Mouse (Mus musculus) heart, embryonic 12.5 days (tissue): ENCODE measurements around the gene Ankrd6. TPM values are rescaled to one million over a fixed set of nuclear protein-coding genes. Genes with fewer than 3 reads are reported as not detected.

Source experiments
- ATAC-seq: fragments of 200-750 bp; cut with Nextera tagmentation; 2 replicates; pipeline ENCODE4 v1.8.0; 2017; ENCODE audit warnings: moderate TSS enrichment, moderate library complexity; ENCODE audit not compliant: insufficient number of reproducible peaks, low FRiP score
- H3K27ac ChIP-seq: fragments of 300-500 bp; sonication (generic); 2 replicates; pipeline ENCODE4 v1.5.1; 2016; ENCODE audit warnings: mild to moderate bottlenecking, moderate library complexity; ENCODE audit not compliant: poor library complexity, severe bottlenecking
- H3K27me3 ChIP-seq: fragments of 300-500 bp; sonication (generic); replicated peaks from 2 replicates; pipeline ENCODE4 v1.6.1; 2016; ENCODE audit warnings: mild to moderate bottlenecking, moderate library complexity
- H3K36me3 ChIP-seq: fragments of 300-500 bp; sonication (generic); 2 replicates; pipeline ENCODE4 v1.6.1; 2016; ENCODE audit warnings: mild to moderate bottlenecking, moderate library complexity
- H3K4me1 ChIP-seq: fragments of 300-500 bp; sonication (generic); replicated peaks from 2 replicates; pipeline ENCODE4 v1.6.1; 2016; ENCODE audit warnings: mild to moderate bottlenecking
- H3K4me2 ChIP-seq: fragments of 300-500 bp; sonication (generic); 2 replicates; pipeline ENCODE4 v1.6.1; 2016; ENCODE audit warnings: mild to moderate bottlenecking, moderate library complexity
- H3K4me3 ChIP-seq: fragments of 300-500 bp; sonication (generic); 2 replicates; pipeline ENCODE4 v1.5.1; 2016; ENCODE audit warnings: mild to moderate bottlenecking
- H3K9ac ChIP-seq: fragments of 300-500 bp; sonication (generic); 2 replicates; pipeline ENCODE4 v1.6.1; 2016; ENCODE audit warnings: mild to moderate bottlenecking, moderate library complexity
- H3K9me3 ChIP-seq: fragments of 300-500 bp; sonication (generic); replicated peaks from 2 replicates; pipeline ENCODE4 v1.6.1; 2016; ENCODE audit warnings: mild to moderate bottlenecking, moderate library complexity
- WGBS: fragments of 180-500 bp; shearing (Covaris S2); methylation state at CpG from one replicate; pipeline ENCODE4 v1.1.7; 2016; 5-methylcytosine and 5-hydroxymethylcytosine counted together
- polyA plus RNA-seq: library from polyadenylated mRNA; unstranded; fragments of >200 nt; fragmentation: Nextera tagmentation; extraction: Ambion mirVana; gene quantifications from 2 replicates; pipeline ENCODE4 v1.2.1, GENCODE M21; 2016

Ankrd6 gene
- polyA plus RNA-seq, 1 experiment from 2014 or later: 7.7 TPM

DNA sequence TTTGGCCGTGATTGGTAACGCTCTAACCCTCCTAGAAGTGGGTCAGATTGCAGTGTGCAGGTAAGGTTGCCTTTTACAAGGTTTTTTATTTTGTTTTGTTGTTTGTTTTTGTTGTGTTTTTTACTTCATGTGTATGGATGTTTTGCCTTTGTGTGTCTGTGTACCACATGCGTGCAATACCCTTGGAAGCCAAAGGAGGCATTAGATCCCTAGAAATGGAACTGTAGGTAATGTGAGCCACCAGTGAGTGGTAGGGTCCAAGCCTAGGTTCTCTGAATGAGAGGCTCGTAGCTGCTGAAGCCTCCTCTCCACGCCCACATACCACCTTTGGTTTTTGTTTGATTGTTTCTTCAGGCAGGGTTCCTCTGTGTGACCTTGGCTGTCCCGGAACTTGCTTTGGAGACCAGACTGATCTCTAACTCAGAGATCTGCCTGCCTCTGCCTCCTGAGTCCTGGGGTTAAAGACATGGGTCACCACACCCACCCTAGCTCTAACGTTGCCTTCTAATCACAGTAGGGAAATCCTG, 180.3 kb downstream of the Ankrd6 start:
- H3K36me3 ChIP-seq: peaks cover 64% of the 10 kb centered on the region

DNA sequence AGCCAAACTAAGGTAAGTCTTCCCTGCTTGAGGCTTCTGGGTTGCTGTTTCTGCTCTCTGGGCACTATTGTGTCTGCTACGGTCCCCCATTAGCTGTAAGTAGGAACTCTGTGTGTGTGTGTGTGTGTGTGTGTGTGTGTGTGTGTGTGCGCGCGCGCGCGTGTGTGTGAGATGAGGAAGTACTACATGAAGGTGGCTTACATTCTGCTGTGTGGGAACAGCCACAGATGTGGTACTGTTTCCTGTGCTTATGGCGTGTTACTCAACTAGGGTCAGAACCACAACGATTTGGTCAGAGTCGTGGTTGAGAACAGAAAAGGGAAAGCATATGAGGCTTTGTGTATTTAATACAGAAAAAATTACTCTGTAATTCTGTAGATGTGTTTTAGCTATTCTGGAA, 182.6 kb downstream of the Ankrd6 start:
- no peak overlapping the region for H3K4me2 ChIP-seq
- ATAC-seq: no peak
- no peak overlapping the region for H3K27ac ChIP-seq
- H3K9me3 ChIP-seq: no peaks in the 10 kb centered on the region
- H3K4me3 ChIP-seq: no peak overlapping the region
- H3K4me1 ChIP-seq: no peaks in the 10 kb centered on the region
- no peak overlapping the region for H3K9ac ChIP-seq
- H3K36me3 ChIP-seq: peaks cover 59% of the 10 kb centered on the region
- no peaks in the 10 kb centered on the region for H3K27me3 ChIP-seq
- 95% methylated on average over 10 of the region's 10 CpGs for WGBS

More for the DNA sequence above, 180.3 kb downstream of the Ankrd6 start:
- no peak overlapping the region for H3K4me2 ChIP-seq
- H3K9me3 ChIP-seq: no peaks in the 10 kb centered on the region
- no peak overlapping the region for H3K27ac ChIP-seq
- H3K9ac ChIP-seq: no peak overlapping the region
- WGBS: 90% methylated on average over 7 of the region's 7 CpGs
- H3K4me3 ChIP-seq: no peak overlapping the region
- no peaks in the 10 kb centered on the region for H3K4me1 ChIP-seq
- ATAC-seq: no peak
- no peaks in the 10 kb centered on the region for H3K27me3 ChIP-seq

DNA sequence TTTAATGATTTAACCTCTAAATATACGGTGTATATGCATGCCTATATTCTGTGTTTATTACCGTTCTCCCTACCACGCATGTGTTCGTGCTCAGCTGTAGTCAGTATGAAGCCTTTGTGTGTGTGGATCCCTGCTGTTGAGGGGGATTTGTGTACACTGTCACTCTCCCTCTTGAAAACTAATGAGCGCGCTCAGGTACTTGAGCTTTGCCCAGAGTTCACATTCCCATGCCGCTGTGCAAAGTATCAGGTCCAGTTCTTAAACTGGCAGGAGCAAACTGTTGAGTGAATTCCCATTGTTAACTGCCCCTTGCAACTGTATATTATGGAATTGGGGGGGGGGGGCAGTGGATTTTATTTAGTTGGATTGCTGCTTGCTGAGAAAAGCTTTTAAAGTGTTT, 183.2 kb downstream of the Ankrd6 start:
- H3K36me3 ChIP-seq: peaks cover 59% of the 10 kb centered on the region
- no peak overlapping the region for H3K4me3 ChIP-seq
- 93% methylated on average over 7 of the region's 7 CpGs for WGBS

DNA sequence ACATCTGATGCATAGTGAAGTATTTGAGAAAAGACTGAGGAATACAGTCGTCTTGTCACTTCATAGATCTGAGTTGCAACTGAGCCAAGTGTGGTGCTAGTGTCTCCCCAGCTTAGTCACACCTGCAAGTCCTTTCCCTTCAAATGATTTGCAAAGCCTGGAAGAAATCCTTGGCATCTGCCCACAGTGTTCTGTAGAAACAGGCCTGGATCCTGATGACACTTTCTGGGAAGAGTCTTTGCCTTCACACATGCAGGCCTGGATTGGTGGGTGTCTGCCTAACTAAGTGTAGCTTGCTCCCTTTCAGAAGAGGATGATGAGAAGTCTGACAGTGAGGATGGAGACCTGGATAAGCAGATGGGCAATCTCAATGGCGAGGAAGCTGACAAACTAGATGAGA, 193.2 kb downstream of the Ankrd6 start:
- Histone ChIP-seq H3K4me1 (no peaks in the 10 kb centered on the region), H3K27me3 (no peaks in the 10 kb centered on the region), H3K9me3 (no peaks in the 10 kb centered on the region), H3K4me3 (no peak overlapping the region), H3K27ac (no peak overlapping the region), H3K36me3 (peaks cover 75% of the 10 kb centered on the region), H3K9ac (no peak overlapping the region), H3K4me2 (no peak overlapping the region)
- 93% methylated on average over 2 of the region's 2 CpGs for WGBS
- no peak for ATAC-seq

More for the DNA sequence above, 183.2 kb downstream of the Ankrd6 start:
- Histone ChIP-seq H3K9ac (no peak overlapping the region), H3K4me1 (no peaks in the 10 kb centered on the region), H3K4me2 (no peak overlapping the region), H3K27me3 (no peaks in the 10 kb centered on the region), H3K27ac (no peak overlapping the region), H3K9me3 (no peaks in the 10 kb centered on the region)
- ATAC-seq: no peak

Other genes starting within 250 kb of the Ankrd6 start
- 138 and 139 TPM in 2 replicates for gene Lyrm2, start 150.6 kb downstream of the Ankrd6 start, polyA plus RNA-seq
- gene Rragd, start 32.2 kb upstream of the Ankrd6 start, polyA plus RNA-seq: 61.2 and 64.1 TPM in 2 replicates
- gene Ube2j1, start 80.6 kb upstream of the Ankrd6 start, polyA plus RNA-seq: 30.6 and 35.5 TPM in 2 replicates
- 0.28 TPM in 1 of 2 replicates, not detected in the other for gene Gabrr2, start 112.2 kb upstream of the Ankrd6 start, polyA plus RNA-seq
- gene Gabrr1, start 181.7 kb upstream of the Ankrd6 start, polyA plus RNA-seq: 0.10 and 0.11 TPM in 2 replicates
- gene Pm20d2, start 238.9 kb upstream of the Ankrd6 start, polyA plus RNA-seq: 1.8 and 2.0 TPM in 2 replicates